Mouse (Mus musculus): ENCODE measurements at regions not wholly inside any gene's neighbourhood (a gene's known extent, or its start where the extent isn't known, plus 50 kb on each side); places are given as distances from the start of the nearest gene placed in this dataset.

- WGBS (ENCODE audit: insufficient replicate concordance), result 77% methylated on average over 4 of the region's 4 CpGs
- no peak for ATAC-seq
- Histone ChIP-seq H3K9ac (no peak overlapping the region), H3K36me3 (no peaks in the 10 kb centered on the region), H3K4me3 (no peak overlapping the region), H3K27me3 (replicated peaks) (no peaks in the 10 kb centered on the region), H3K4me1 (no peaks in the 10 kb centered on the region), H3K27ac (no peak overlapping the region), H3K4me2 (no peak overlapping the region), H3K9me3 (replicated peaks) (no peaks in the 10 kb centered on the region)
These were observed 558.9 kb downstream of the Bcl11a start for GRCm38 (mm10) chr11:24636716-24637115.

GRCm38 (mm10) chr11:24643439-24644109 lies 565.7 kb downstream of the Bcl11a start:
- no peaks in the 10 kb centered on the region for H3K9me3 ChIP-seq (replicated peaks)
- no peak overlapping the region for H3K9ac ChIP-seq
- H3K27me3 ChIP-seq (replicated peaks), result no peaks in the 10 kb centered on the region
- H3K4me3 ChIP-seq, result no peak overlapping the region
- ATAC-seq, result no peak
- no peak overlapping the region for H3K27ac ChIP-seq
- WGBS (ENCODE audit: insufficient replicate concordance), result 67% methylated on average over 11 of the region's 11 CpGs
- no peaks in the 10 kb centered on the region for H3K4me1 ChIP-seq
- no peaks in the 10 kb centered on the region for H3K36me3 ChIP-seq
- no peak overlapping the region for H3K4me2 ChIP-seq

GRCm38 (mm10) chr11:24652852-24653251 lies 575.0 kb downstream of the Bcl11a start:
- Histone ChIP-seq H3K27me3 (replicated peaks) (no peaks in the 10 kb centered on the region), H3K36me3 (no peaks in the 10 kb centered on the region), H3K4me1 (no peaks in the 10 kb centered on the region), H3K27ac (no peak overlapping the region), H3K9me3 (replicated peaks) (no peaks in the 10 kb centered on the region), H3K4me2 (no peak overlapping the region), H3K4me3 (no peak overlapping the region), H3K9ac (no peak overlapping the region)
- WGBS (ENCODE audit: insufficient replicate concordance), result 47% methylated on average over 3 of the region's 3 CpGs
- ATAC-seq, result no peak

DNA sequence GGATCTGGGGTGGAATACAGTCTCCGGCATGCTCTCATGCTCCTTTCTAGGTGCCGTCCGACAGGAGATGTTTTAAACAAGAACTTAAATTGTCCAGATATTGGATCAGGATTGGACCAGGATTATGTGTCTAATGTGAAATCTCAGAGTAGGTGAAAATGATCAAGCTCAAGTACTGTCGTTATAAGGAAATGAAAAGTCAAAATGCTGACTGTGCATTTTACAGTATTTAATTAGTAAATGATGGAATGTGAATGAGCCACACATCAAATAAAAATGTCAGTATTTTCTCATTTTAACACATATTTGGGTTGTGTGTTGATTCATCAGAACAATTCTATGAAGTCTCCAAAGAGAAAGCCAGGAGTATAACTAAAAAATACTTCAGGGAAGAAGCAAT lies 586.2 kb downstream of the Bcl11a start:
- H3K4me1 ChIP-seq, result no peaks in the 10 kb centered on the region
- no peak overlapping the region for H3K4me3 ChIP-seq
- 83% methylated on average over 4 of the region's 4 CpGs for WGBS (ENCODE audit: insufficient replicate concordance)
- ATAC-seq, result no peak
- H3K36me3 ChIP-seq, result no peaks in the 10 kb centered on the region
- no peak overlapping the region for H3K4me2 ChIP-seq
- H3K9ac ChIP-seq, result no peak overlapping the region
- no peak overlapping the region for H3K27ac ChIP-seq
- no peaks in the 10 kb centered on the region for H3K27me3 ChIP-seq (replicated peaks)
- H3K9me3 ChIP-seq (replicated peaks), result no peaks in the 10 kb centered on the region

DNA sequence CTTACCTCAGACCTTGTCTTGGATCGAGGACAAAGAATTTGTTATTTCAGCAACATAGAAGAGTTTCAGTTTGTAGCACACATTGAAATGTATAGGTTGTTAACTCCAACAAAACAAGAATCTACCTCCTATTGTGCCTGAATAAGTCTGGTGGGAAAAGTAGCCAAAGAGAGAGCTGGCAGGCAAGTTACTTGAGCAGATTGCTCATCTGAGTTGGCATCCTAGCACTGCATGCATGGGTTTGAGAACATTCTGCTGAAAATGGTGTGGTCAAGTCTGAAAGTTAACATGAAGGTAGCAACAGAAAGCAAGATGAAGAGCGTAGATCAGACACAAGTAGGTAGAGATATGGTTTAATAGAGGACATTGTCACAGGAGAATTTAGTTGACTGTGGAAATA lies 587.5 kb downstream of the Bcl11a start:
- no peak overlapping the region for H3K27ac ChIP-seq
- no peak overlapping the region for H3K4me2 ChIP-seq
- no peak for ATAC-seq
- no peaks in the 10 kb centered on the region for H3K27me3 ChIP-seq (replicated peaks)
- H3K9me3 ChIP-seq (replicated peaks), result no peaks in the 10 kb centered on the region
- no peaks in the 10 kb centered on the region for H3K36me3 ChIP-seq
- WGBS (ENCODE audit: insufficient replicate concordance), result 51% methylated on average over 2 of the region's 2 CpGs
- no peak overlapping the region for H3K4me3 ChIP-seq
- H3K9ac ChIP-seq, result no peak overlapping the region
- H3K4me1 ChIP-seq, result no peaks in the 10 kb centered on the region

DNA sequence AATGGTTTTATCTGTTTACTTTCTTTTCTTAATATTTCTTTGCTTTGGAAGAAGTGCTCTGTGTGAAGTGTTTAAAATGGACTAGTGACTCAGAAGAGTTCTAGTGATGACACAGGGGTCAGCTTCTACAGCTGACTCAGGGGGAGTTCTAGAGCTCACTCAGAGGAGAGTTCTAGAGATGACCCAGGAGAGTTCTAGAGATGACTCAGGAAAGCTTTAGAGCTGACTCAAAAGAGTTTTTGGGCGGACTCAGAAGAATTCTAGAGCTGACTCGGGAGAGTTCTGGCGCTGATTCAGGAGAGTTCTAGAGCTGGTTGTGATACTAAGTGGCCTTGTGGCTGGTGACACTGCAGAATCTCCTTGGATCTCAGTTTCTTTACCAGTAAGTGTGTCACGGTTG lies 593.8 kb downstream of the Bcl11a start:
- no peak overlapping the region for H3K27ac ChIP-seq
- H3K4me1 ChIP-seq, result no peaks in the 10 kb centered on the region
- no peaks in the 10 kb centered on the region for H3K27me3 ChIP-seq (replicated peaks)
- WGBS (ENCODE audit: insufficient replicate concordance), result 76% methylated on average over 4 of the region's 4 CpGs
- no peaks in the 10 kb centered on the region for H3K36me3 ChIP-seq
- H3K4me3 ChIP-seq, result no peak overlapping the region
- no peaks in the 10 kb centered on the region for H3K9me3 ChIP-seq (replicated peaks)
- H3K9ac ChIP-seq, result no peak overlapping the region
- H3K4me2 ChIP-seq, result no peak overlapping the region
- no peak for ATAC-seq

- Histone ChIP-seq H3K9ac (no peak overlapping the region), H3K9me3 (replicated peaks) (no peaks in the 10 kb centered on the region)
- ATAC-seq, result no peak
These were observed 595.7 kb downstream of the Bcl11a start for GRCm38 (mm10) chr11:24673248-24674207.

GRCm38 (mm10) chr11:24674208-24674571 lies 596.3 kb downstream of the Bcl11a start:
- H3K27ac ChIP-seq, result no peak overlapping the region
- no peak overlapping the region for H3K9ac ChIP-seq
- no peak overlapping the region for H3K4me3 ChIP-seq
- no peaks in the 10 kb centered on the region for H3K27me3 ChIP-seq (replicated peaks)
- no peak overlapping the region for H3K4me2 ChIP-seq
- H3K4me1 ChIP-seq, result no peaks in the 10 kb centered on the region
- H3K36me3 ChIP-seq, result no peaks in the 10 kb centered on the region
- WGBS (ENCODE audit: insufficient replicate concordance), result 55% methylated on average over 4 of the region's 4 CpGs
- ATAC-seq, result no peak
- H3K9me3 ChIP-seq (replicated peaks), result no peaks in the 10 kb centered on the region

More at GRCm38 (mm10) chr11:24673248-24674207, 595.7 kb downstream of the Bcl11a start:
- H3K4me2 ChIP-seq, result no peak overlapping the region
- H3K4me3 ChIP-seq, result no peak overlapping the region
- no peaks in the 10 kb centered on the region for H3K36me3 ChIP-seq
- H3K27ac ChIP-seq, result no peak overlapping the region
- no peaks in the 10 kb centered on the region for H3K27me3 ChIP-seq (replicated peaks)
- WGBS (ENCODE audit: insufficient replicate concordance), result 56% methylated on average over 7 of the region's 7 CpGs
- no peaks in the 10 kb centered on the region for H3K4me1 ChIP-seq

- H3K4me3 ChIP-seq, result no peak overlapping the region
- no peak overlapping the region for H3K27ac ChIP-seq
- H3K27me3 ChIP-seq (replicated peaks), result no peaks in the 10 kb centered on the region
- no peaks in the 10 kb centered on the region for H3K9me3 ChIP-seq (replicated peaks)
- no peak overlapping the region for H3K4me2 ChIP-seq
- no peaks in the 10 kb centered on the region for H3K36me3 ChIP-seq
- no peaks in the 10 kb centered on the region for H3K4me1 ChIP-seq
- no peak for ATAC-seq
- 74% methylated on average over 4 of the region's 4 CpGs for WGBS (ENCODE audit: insufficient replicate concordance)
- H3K9ac ChIP-seq, result no peak overlapping the region
These were observed 599.2 kb downstream of the Bcl11a start for GRCm38 (mm10) chr11:24677016-24677415.

GRCm38 (mm10) chr11:24679581-24679980 lies 601.7 kb downstream of the Bcl11a start:
- Histone ChIP-seq H3K9ac (no peak overlapping the region), H3K36me3 (no peaks in the 10 kb centered on the region), H3K27ac (no peak overlapping the region), H3K9me3 (replicated peaks) (no peaks in the 10 kb centered on the region), H3K27me3 (replicated peaks) (no peaks in the 10 kb centered on the region), H3K4me2 (no peak overlapping the region), H3K4me3 (no peak overlapping the region), H3K4me1 (no peaks in the 10 kb centered on the region)
- 65% methylated on average over 5 of the region's 5 CpGs for WGBS (ENCODE audit: insufficient replicate concordance)
- no peak for ATAC-seq

DNA sequence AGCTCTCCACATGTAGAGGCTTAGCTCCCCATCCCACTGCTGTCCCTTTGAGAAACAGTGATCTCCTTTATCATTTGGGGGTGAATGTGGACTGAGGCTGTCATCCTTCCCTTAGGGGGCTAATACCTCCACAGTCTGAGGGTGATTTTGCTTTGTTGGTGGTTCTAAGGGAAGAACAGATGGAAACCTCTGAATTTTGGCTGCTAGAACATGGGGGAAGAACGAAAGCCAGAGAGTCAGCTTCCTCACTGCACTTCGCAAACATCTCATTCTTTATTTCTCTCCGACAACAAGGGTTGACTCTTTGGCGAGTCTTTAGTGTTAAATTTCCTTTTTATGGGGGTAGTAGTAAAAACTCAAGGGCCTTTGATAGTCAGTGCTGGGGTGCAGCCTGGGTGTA lies 604.6 kb downstream of the Bcl11a start:
- Histone ChIP-seq H3K4me3 (no peak overlapping the region), H3K9ac (no peak overlapping the region), H3K36me3 (no peaks in the 10 kb centered on the region), H3K9me3 (replicated peaks) (no peaks in the 10 kb centered on the region), H3K27me3 (replicated peaks) (no peaks in the 10 kb centered on the region), H3K4me1 (no peaks in the 10 kb centered on the region), H3K4me2 (no peak overlapping the region), H3K27ac (no peak overlapping the region)
- 56% methylated on average over 4 of the region's 4 CpGs for WGBS (ENCODE audit: insufficient replicate concordance)
- no peak for ATAC-seq

Measured in liver, embryonic 12.5 days (tissue).